Mouse (Mus musculus) ovary, postnatal 36 days (tissue): Measurements from ENCODE around the gene Stambpl1.

ENCODE experiments used
- DNase-seq: peaks from one replicate; pipeline ENCODE4 v3.0.0; 2022; ENCODE audit warnings: low spot score, mixed read lengths

The Stambpl1 gene

DNA sequence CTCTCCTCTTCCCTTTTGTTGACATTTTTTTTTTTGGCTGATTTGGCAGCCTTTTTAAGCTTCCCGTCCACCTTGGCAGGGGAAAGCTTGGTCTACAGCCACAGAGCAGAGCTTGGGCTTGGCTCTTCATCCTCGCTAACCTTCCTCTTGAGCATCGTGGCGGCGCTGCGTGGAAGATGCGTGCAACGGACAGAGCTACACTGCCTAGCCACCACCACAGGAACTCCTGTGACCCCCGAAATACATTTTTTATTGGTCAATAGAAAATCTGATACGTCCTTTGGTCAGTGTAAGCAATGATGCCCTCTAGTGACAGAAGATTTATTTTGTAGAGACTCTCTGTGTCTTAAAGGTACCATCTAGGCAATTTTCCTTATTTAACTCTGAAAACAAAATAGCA, 92.4 kb downstream of the Stambpl1 start:
- no peak for DNase-seq

GRCm38 (mm10) chr19:34284826-34285225, 92.8 kb downstream of the Stambpl1 start:
- DNase-seq, result no peak

- no peak for DNase-seq
Measured at GRCm38 (mm10) chr19:34287221-34287620, 95.2 kb downstream of the Stambpl1 start.

DNA sequence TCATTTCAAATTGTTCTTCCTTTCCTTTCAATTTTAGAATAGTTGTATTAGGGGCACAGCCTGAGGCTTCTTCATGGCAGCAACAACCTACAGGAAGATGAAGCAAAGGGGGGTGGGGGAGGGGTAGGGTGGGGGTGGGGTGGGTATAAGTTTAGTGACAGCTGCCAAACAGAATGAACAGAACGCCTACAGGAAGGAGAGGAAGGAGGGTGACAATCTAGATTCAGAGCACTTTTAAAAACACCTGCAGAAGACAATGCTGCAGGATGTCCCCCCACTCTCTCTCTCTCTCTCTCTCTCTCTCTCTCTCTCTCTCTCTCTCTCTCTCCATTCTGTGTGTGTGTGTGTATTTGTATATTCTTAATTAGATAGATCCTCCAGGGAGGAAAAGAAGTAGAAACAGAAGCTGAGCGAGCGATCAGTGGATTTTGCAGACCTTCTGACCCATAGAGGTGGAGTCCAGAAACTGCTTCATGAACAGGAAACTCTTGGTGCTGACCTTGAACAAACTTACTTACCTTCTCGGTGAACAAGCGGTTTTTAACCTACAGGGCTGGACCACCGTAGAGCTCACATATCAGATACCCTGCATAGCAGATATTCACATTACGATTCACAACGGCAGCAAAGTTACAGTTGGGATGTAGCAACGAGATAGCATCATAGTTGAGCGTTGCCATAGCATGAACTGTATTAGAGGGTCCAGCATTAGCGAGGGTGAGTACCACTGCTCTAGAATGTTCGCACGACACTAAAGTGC, 95.8 kb downstream of the Stambpl1 start:
- no peak for DNase-seq

GRCm38 (mm10) chr19:34288696-34289095, 96.7 kb downstream of the Stambpl1 start:
- DNase-seq, result no peak
